Mouse (Mus musculus) inflammation-experienced regulatory T-cells, adult 16 weeks (primary cell): Measurements from ENCODE around the gene Rtn4ip1. TPM values are rescaled to one million over a fixed set of nuclear protein-coding genes. Genes with fewer than 3 reads are reported as not detected.

Experiments
- polyA plus RNA-seq: library from polyadenylated mRNA; unstranded; fragments of 100-300 nt; shearing (Covaris generic); gene quantifications from one replicate; pipeline ENCODE4 v1.2.1, GENCODE M21; 2017

Gene Rtn4ip1
- 16.8 TPM for polyA plus RNA-seq

DNA sequence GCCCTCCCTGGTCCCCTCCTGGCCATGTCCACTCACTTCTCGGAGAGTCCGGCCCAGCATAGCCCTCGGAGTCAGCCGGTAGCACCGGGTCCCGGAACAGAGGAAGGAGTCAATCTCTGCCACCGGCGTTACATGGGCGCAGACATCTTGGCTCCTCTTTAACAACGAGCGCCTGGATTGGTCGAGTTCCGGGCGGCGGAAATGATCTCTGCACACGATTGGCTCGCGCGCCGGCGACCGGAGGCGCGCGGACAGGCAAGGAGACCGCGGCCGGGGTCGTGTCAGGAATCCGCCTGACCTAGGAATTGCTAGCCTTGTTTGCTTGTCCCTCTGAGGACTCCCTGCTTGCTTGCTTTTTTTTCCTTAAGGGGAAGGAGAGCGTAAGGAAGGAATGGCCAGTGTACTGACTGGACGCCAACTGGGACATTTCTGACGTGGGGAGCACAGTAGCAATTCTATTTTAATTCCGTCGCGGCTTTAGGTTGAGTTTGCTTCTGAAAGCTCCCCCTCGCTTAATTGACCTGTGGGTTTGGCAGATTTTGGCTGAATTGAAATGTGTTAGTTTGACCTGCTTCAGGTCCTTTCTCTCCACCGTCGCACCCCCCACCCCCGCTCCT lies at the start of gene Rtn4ip1, which contains the start of gene Qrsl1:
Gene Rtn4ip1 (plus strand): TSS at position 230 of the 617 bp plus-strand sequence.
Gene Qrsl1 (minus strand): TSS at position 168 of the 617 bp plus-strand sequence.

Other genes with a start within 250 kb of the Rtn4ip1 start
- gene Qrsl1, start 62 bp upstream of the Rtn4ip1 start, polyA plus RNA-seq, result 23.5 TPM
- gene Crybg1, start 247.0 kb downstream of the Rtn4ip1 start, polyA plus RNA-seq, result 26.5 TPM